Mouse (Mus musculus) kidney, adult 9 months (tissue): ENCODE data around the gene Adamts14.

ENCODE experiments used
- DNase-seq: peaks from one replicate; pipeline ENCODE4 v3.0.0; 2022

Gene Adamts14

DNA sequence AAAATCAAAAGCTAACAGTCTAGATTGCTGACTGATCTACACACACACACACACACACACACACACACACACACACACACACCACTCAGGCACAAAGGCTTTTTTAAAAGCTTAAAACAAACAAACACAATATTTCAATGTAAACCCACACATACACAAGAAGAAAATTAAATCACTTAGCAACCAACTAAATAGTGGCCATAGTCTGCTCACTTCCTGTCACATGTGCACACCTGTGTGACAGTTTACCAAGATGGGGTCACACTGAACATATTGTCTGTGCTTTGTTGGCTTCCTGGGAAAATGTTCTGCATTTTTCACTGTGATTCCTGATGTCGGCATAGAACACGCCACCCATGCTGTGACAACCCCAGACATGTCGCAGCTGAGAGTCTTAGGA lies 41.5 kb downstream of the Adamts14 start:
- no peak for DNase-seq

GRCm38 (mm10) chr10:61226784-61227396 lies 46.3 kb downstream of the Adamts14 start:
- no peak for DNase-seq

GRCm38 (mm10) chr10:61225694-61226093 lies 47.5 kb downstream of the Adamts14 start:
- DNase-seq, result no peak

- no peak for DNase-seq
These were observed 53.9 kb downstream of the Adamts14 start for GRCm38 (mm10) chr10:61219318-61219717.

DNA sequence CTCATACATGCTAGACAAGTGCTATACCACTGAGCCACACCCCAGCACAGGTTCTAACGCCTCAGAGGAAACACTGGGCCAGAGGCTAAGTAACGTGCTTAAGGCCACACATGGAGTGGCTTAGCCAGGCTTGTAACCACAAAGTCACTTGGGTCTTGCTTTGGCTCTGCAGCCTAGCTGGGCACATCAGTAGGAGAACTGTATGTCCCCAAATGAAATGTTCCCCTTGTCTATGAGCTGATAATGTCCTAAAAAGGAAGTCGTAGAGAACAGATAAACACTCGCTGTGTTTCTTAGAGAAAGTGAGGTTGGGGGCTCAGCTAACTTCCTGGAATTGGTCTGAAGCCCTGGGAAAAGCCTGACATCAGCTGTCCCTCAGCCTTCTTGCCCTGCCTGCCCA lies 57.1 kb downstream of the Adamts14 start:
- no peak for DNase-seq

- DNase-seq, result no peak
These were observed 57.6 kb downstream of the Adamts14 start for GRCm38 (mm10) chr10:61215658-61216057.

DNA sequence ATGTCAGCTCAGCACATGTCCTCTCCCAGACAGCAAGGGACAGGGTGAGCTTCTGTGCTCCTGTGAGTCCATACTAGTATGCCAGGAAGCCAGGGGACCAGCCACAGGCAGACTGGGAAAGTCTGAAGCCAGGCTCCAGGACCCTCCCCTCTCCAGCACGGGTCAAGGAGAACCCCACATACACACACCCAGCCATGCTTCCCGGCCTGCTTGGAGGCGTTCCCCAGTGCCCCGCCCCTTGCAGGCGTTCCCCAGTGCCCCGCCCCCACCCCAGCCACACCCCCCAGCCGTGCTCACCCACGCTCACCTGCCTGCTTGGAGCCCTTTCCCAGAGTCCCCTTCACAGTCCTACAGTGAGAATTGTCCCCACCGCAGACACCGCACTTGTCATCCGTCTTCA lies 60.4 kb downstream of the Adamts14 start:
- DNase-seq, result no peak

GRCm38 (mm10) chr10:61211743-61212142 lies 61.5 kb downstream of the Adamts14 start:
- DNase-seq, result peak; percentile 50

DNA sequence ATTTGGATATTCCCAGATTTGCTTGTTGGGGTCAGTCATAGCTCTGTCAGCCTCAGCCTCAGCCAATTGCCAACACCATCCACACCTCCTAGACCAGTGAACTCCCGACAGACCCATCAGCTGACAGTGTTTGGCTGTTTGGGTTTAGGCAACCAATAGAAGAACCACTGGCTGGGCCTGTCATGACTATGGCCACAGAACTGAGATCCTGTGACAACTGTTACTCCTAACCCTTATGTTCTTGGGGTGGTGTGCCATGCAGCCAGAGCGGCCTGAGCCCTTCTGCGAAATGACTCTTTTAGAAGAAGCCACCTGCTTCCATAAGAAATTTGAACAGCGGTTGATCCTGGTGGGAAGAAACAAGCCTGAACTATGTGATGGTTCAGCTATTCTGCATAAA lies 62.1 kb downstream of the Adamts14 start:
- DNase-seq, result no peak

DNA sequence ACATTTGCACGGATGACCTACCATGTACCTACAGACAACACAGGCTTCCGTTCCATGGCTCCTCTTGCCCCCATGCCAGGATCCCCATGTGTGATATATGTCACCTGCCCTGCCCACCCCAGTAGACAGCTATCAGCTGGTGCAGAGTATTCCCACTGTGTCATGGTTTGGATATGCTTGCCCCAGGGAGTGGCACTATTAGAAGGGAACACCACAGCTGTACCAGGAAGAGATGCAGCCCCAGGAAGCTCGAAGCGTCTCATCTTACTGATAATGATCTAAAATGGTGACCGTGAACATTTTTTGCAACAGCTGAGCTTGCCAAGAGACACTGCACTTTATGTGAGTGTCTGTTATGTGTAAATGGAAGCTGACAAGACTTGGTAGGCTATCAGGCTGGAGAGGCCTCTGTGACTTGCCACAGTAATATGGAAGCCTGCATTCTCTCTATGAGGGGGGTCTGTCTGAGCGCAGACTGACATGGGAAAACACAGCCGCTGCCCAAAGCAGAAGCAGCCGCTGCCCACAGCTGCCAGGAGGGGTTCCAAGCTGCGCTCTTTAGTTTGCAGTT lies 65.0 kb downstream of the Adamts14 start:
- no peak for DNase-seq

GRCm38 (mm10) chr10:61203930-61204329 lies 69.3 kb downstream of the Adamts14 start:
- no peak for DNase-seq

- no peak for DNase-seq
These were observed 71.5 kb downstream of the Adamts14 start for GRCm38 (mm10) chr10:61201596-61202318.

DNA sequence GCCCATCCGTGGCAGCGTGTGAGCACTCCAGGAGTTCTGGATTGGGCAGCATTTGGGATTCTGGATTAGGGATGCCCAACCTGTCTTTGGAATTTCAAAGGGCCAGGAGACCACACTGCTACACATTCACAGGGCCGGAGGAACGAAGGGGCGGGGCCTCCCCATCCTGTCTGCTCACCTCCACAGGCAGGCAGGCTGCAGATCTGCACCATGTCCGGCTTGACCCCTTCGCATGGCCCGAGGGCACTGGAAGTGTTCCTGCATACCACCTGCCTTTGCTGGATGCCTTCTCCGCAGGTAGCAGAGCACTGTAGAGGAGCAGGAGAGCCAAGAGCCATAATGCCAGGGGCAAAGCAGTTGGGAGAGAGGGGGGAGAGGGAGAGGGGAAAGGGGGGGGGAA lies 72.2 kb downstream of the Adamts14 start:
- DNase-seq, result no peak

- DNase-seq, result no peak
These were observed 72.9 kb downstream of the Adamts14 start for GRCm38 (mm10) chr10:61200232-61200820.

- peak; percentile 84 for DNase-seq
These were observed 73.5 kb downstream of the Adamts14 start for GRCm38 (mm10) chr10:61199566-61200213.

- DNase-seq, result no peak
These were observed 77.4 kb downstream of the Adamts14 start for GRCm38 (mm10) chr10:61195718-61196291.

DNA sequence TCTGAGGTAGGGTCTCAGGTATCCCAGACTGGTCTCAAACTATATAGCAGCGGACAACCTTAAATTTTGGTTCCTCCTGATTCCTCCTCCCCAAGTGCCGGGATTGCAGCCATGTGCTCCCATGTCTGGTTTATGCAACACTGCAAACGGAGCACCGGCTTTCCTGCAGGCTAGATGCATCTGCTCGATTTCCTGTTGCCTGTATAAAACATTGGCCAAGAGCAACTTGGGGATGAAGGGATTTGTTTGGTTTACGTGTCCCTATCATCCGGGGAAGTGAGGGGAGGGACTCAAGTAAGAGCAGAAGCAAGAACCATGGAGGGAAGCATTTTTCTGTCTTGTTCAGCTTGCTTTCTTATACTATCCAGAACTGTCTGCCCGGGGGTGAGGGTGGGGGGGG lies 78.0 kb downstream of the Adamts14 start:
- no peak for DNase-seq

DNA sequence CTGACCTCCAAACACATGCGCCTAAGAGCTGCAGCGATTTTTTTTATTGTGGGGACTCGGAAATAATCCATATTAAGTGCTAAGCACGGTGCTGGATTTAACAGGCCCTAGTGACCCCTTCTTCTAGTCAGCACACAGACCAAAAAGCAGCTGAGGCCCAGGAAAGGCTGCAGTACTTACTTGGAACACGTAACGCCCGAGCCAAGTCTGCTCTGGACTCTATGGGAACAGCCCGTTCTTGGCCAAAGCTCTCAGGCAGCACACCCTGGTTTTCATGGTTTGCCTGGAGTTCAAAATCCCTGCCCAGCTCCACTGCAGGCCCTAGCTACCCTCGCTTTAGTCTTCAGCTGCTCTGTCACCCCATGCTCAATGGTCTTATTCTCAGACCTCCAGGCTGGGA lies 78.6 kb downstream of the Adamts14 start:
- DNase-seq, result no peak

GRCm38 (mm10) chr10:61188010-61188409 lies 85.2 kb downstream of the Adamts14 start:
- no peak for DNase-seq

DNA sequence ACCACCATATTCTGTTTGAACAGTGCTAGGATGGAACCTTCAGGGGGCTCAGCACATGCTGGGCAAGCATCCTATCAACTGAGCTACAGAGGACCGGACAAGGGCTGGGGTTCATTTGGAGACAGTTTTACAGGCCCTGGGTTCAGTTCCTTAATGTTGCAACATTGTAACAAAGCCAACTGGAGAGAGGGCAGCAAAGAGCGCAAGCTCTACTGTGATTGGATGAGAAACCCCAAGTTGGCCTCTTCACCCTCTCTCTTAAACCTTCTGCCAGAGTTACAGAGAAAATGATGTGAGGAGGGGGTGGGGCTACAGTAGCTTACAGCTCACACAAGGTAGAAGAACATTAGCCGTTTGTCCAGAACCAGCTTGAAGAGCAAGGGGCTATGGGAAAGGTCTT lies 86.2 kb downstream of the Adamts14 start:
- DNase-seq, result no peak

GRCm38 (mm10) chr10:61179927-61180326 lies 93.3 kb downstream of the Adamts14 start:
- DNase-seq, result no peak

DNA sequence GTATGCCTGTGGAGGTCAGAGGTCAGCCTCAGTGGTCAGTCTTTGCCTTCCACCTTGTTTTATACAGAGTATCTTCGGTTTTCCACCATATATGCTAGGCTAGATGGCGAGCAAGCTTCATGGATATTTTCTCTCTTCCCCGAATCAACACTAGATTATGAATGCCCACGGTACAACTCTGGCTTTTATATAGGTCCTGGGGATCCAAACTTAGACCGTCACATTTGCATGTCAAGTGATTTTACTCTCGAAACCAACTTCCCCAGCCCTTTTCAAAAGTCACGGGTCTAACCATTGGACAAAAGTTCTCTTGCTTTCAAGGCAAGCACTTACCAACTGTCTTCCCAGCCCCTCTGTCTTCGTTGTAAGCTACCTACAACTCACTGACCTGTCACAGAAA lies 94.6 kb downstream of the Adamts14 start:
- no peak for DNase-seq

DNA sequence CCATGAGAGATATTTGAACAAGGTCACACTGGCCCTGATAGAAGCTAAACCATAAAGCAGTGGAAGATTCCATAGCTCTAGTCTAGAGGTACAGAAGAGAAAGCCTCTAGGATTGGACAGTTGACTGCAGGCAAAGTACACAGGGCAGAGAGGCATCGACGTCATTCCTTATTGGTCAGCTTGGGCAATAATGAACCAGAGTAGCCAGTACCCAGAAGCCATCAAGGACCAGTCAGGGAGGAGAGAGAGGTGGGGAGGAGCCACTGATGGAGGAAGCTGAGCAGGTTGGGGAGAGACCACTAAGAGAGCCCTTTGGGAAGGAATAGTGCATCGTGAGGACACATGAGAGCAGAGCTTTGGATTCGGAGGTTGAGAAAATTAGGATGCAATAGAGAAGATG lies 95.5 kb downstream of the Adamts14 start:
- DNase-seq, result no peak
